Mouse (Mus musculus) MEL (cell line): Measurements from ENCODE around the gene Prm2. TPM values are rescaled to one million over a fixed set of nuclear protein-coding genes. Genes with fewer than 3 reads are reported as not detected.

Source experiments
- DNase-seq: peaks from one replicate; pipeline ENCODE4 v3.0.0; 2011; ENCODE audit warnings: low read depth, low spot score
- H3K27ac ChIP-seq: 2 replicates; pipeline ENCODE4 v1.5.1; 2012; ENCODE audit warnings: low read depth, mild to moderate bottlenecking, control low read depth, low read length, moderate library complexity; ENCODE audit not compliant: control insufficient read depth
- H3K27me3 ChIP-seq, 2 experiments: fragments of 150-350 bp in 1 of 2; sonication (generic) in 1 of 2; 2 replicates each; pipeline ENCODE4 v1.6.1; 2012; ENCODE audit warnings: low read length in 2 of 2, mild to moderate bottlenecking in 2 of 2, improper control_type of control experiment in 1 of 2, moderate library complexity in 1 of 2; ENCODE audit not compliant: insufficient read depth in 2 of 2, control insufficient read depth in 1 of 2
- H3K36me3 ChIP-seq, 2 experiments: 2 replicates each; pipeline ENCODE4 v1.6.1; 2012 to 2014; ENCODE audit warnings: low read length in 2 of 2, improper control_type of control experiment in 1 of 2, inconsistent platforms in 1 of 2, mild to moderate bottlenecking in 1 of 2; ENCODE audit not compliant: insufficient read depth in 2 of 2, control insufficient read depth in 1 of 2
- H3K4me1 ChIP-seq, 2 experiments: fragments of 150-350 bp in 1 of 2; sonication (generic) in 1 of 2; 2 replicates each; pipeline ENCODE4 v1.6.1; 2012; ENCODE audit warnings: low read length in 2 of 2, improper control_type of control experiment in 1 of 2, mild to moderate bottlenecking in 1 of 2; ENCODE audit not compliant: insufficient read depth in 2 of 2, control insufficient read depth in 1 of 2
- H3K4me3 ChIP-seq, 2 experiments: fragments of 150-350 bp in 1 of 2; sonication (generic) in 1 of 2; 2 replicates each; pipeline ENCODE4 v1.5.1; 2012; ENCODE audit warnings: low read depth in 2 of 2, low read length in 2 of 2, mild to moderate bottlenecking in 2 of 2, moderate library complexity in 2 of 2, control low read depth in 1 of 2, improper control_type of control experiment in 1 of 2; ENCODE audit not compliant: control insufficient read depth in 1 of 2, insufficient read depth in 1 of 2
- H3K79me2 ChIP-seq: 2 replicates; pipeline ENCODE4 v1.6.1; 2012; ENCODE audit warnings: mild to moderate bottlenecking, low read length, moderate library complexity; ENCODE audit not compliant: control insufficient read depth, poor library complexity, insufficient read depth
- H3K9ac ChIP-seq: 2 replicates; pipeline ENCODE4 v1.6.1; 2012; ENCODE audit warnings: low read depth, mild to moderate bottlenecking, control low read depth, low read length, moderate library complexity; ENCODE audit not compliant: control insufficient read depth, poor library complexity, severe bottlenecking
- H3K9me3 ChIP-seq: fragments of 150-350 bp; sonication (generic); replicated peaks from 2 replicates; pipeline ENCODE4 v1.6.1; 2012; ENCODE audit warnings: mild to moderate bottlenecking, low read length, improper control_type of control experiment, moderate library complexity; ENCODE audit not compliant: insufficient read depth
- CHD1 ChIP-seq: IDR thresholded peaks from 2 replicates; pipeline ENCODE4 v1.6.1; 2012; ENCODE audit warnings: low read depth, mild to moderate bottlenecking, inconsistent platforms, low read length, improper control_type of control experiment
- E2F4 ChIP-seq: IDR thresholded peaks from 2 replicates; pipeline ENCODE4 v1.6.1; 2011; ENCODE audit warnings: low read depth, low read length, improper control_type of control experiment, borderline replicate concordance
- GATA1 ChIP-seq: IDR thresholded peaks from 2 replicates; pipeline ENCODE4 v1.6.1; 2011; ENCODE audit warnings: low read depth, low read length, improper control_type of control experiment
- JUND ChIP-seq: IDR thresholded peaks from 2 replicates; pipeline ENCODE4 v1.6.1; 2011; ENCODE audit warnings: low read depth, mild to moderate bottlenecking, improper control_type of control experiment, low read length
- MAFK ChIP-seq: IDR thresholded peaks from 2 replicates; pipeline ENCODE4 v1.6.1; 2011; ENCODE audit warnings: low read depth, mild to moderate bottlenecking, low read length, improper control_type of control experiment, borderline replicate concordance
- MAZ ChIP-seq: IDR thresholded peaks from 2 replicates; pipeline ENCODE4 v1.6.1; 2012; ENCODE audit warnings: low read depth, mild to moderate bottlenecking, inconsistent platforms, low read length, improper control_type of control experiment
- MEF2A ChIP-seq: IDR thresholded peaks from 2 replicates; pipeline ENCODE4 v1.6.1; 2014; ENCODE audit warnings: low read depth, mild to moderate bottlenecking, inconsistent platforms, low read length, improper control_type of control experiment; ENCODE audit not compliant: poor library complexity, insufficient replicate concordance, severe bottlenecking; ENCODE audit errors: extremely low read depth
- NRF1 ChIP-seq: IDR thresholded peaks from 2 replicates; pipeline ENCODE4 v1.6.1; 2014; ENCODE audit warnings: low read depth, mild to moderate bottlenecking, inconsistent platforms, low read length, improper control_type of control experiment, moderate library complexity; ENCODE audit not compliant: poor library complexity, insufficient read depth, severe bottlenecking
- POLR2A ChIP-seq, 2 experiments: IDR thresholded peaks; 2 replicates each; pipeline ENCODE4 v1.6.1; 2011 to 2012; ENCODE audit warnings: low read length in 2 of 2, mild to moderate bottlenecking in 2 of 2, control low read depth in 1 of 2, improper control_type of control experiment in 1 of 2, low read depth in 1 of 2, moderate library complexity in 1 of 2; ENCODE audit not compliant: control insufficient read depth in 1 of 2, insufficient read depth in 1 of 2, poor library complexity in 1 of 2
- RAD21 ChIP-seq: IDR thresholded peaks from 2 replicates; pipeline ENCODE4 v1.6.1; 2011; ENCODE audit warnings: mild to moderate bottlenecking, low read depth, low read length, improper control_type of control experiment
- SIN3A ChIP-seq: IDR thresholded peaks from 2 replicates; pipeline ENCODE4 v1.6.1; 2012; ENCODE audit warnings: low read length, improper control_type of control experiment, inconsistent platforms
- SMC3 ChIP-seq: IDR thresholded peaks from 2 replicates; pipeline ENCODE4 v1.6.1; 2011; ENCODE audit warnings: low read depth, low read length, improper control_type of control experiment
- TAL1 ChIP-seq: IDR thresholded peaks from 2 replicates; pipeline ENCODE4 v1.6.1; 2012; ENCODE audit warnings: mild to moderate bottlenecking, inconsistent platforms, low read length, moderate library complexity, mixed read lengths
- TCF12 ChIP-seq: IDR thresholded peaks from 2 replicates; pipeline ENCODE4 v1.6.1; 2014; ENCODE audit warnings: low read depth, mild to moderate bottlenecking, inconsistent platforms, low read length, improper control_type of control experiment, moderate library complexity
- ZC3H11A ChIP-seq: IDR thresholded peaks from 2 replicates; pipeline ENCODE4 v1.6.1; 2012; ENCODE audit warnings: low read depth, mild to moderate bottlenecking, inconsistent platforms, low read length, improper control_type of control experiment
- ZNF384 ChIP-seq: IDR thresholded peaks from 2 replicates; pipeline ENCODE4 v1.6.1; 2012; ENCODE audit warnings: low read depth, mild to moderate bottlenecking, inconsistent platforms, low read length, improper control_type of control experiment
- polyA plus RNA-seq, 2 experiments: library from polyadenylated mRNA; stranded (reverse) in 1 of 2; unstranded in 1 of 2; fragments of >175 nt in 1 of 2; fragments of >200 nt in 1 of 2; gene quantifications; 2 replicates each; pipeline versions ENCODE4 v1.2.1 to v1.2.4; 2012; ENCODE audit warnings: low replicate concordance in 2 of 2, low read depth in 1 of 2; ENCODE audit not compliant: insufficient read length in 2 of 2, insufficient read depth in 1 of 2, missing spikeins in 1 of 2
- total RNA-seq: library from RNA; depleted of rRNA; stranded (reverse); fragments of 300-350 nt; gene quantifications from 2 replicates; pipeline ENCODE4 v1.2.3, GENCODE M21; 2012

The Prm2 gene
- total and polyA plus RNA-seq, 3 experiments = not detected

DNA sequence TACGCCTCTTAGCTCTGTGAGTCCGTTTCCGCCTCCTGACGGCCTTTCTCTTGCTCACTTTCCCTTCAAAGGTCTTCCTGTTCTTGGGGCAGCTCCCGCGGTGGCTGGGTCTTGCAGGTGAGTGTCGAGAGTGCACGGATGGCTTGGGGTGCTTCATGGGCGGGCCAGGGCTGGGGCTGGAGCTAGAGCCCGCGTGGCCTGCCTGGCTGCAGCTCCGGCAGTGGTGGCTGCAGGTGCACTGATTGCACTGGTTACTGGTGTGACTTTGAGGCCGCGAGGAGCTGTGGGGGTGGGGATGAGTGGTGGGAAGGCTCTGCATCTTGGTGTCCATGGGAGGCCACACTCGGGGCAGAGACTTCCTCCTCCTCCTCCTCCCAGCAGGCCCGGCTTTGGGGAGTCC is 7.7 kb downstream of the Prm2 start, which contains the start of gene Tnp2:
Tnp2 (minus strand) TSS at position 390 of the 400 bp plus-strand sequence.
- no peak within 1 kb of the TSS for H3K4me3 ChIP-seq
- TF ChIP-seq ZC3H11A (no peak), NRF1 (no peak), TAL1 (no peak)
- no peak within 1 kb of the TSS for H3K9ac ChIP-seq
- H3K4me1 ChIP-seq = peaks cover 0 to 3% of the 10 kb centered on the region in 2 experiments; a peak in 1 of 4 replicates
- no peak within 1 kb of the TSS for H3K27ac ChIP-seq
- no peak for DNase-seq
- no peaks in the 10 kb centered on the region for H3K9me3 ChIP-seq
- no peaks in the 10 kb centered on the region for H3K36me3 ChIP-seq
- peaks cover 0 to 4% of the 10 kb centered on the region in 2 experiments; a peak in 2 of 4 replicates for H3K27me3 ChIP-seq
- H3K79me2 ChIP-seq = no peaks in the 10 kb centered on the region; the same call in 1 of the 2 replicates

DNA sequence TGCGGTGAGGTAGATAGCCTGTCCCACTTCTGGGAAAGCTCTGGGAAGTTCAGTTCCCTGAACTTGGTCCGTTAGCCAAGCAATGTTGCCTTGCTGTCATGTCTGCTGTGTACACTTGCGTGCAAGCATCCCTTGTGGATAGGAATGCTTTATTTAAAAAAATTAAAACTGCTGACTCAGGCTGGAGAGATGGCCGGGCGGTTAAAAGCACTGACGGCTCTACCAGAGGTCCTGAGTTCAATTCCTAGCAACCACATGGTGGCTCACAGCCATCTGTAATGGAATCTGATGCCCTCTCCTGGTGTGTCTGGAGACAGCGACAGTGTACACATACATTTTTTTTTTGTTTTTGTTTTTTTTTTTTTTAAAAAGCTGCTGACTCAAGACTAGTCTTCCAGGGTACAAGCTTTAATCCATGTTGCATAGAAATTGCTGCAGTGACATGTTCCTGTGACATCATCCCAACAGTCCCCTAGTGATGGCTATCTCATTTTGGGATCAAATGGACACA is 8.3 kb downstream of the Prm2 start:
- Histone ChIP-seq H3K9ac (no peak overlapping the region), H3K4me3 (no peak overlapping the region), H3K4me1 (peaks cover 0 to 3% of the 10 kb centered on the region in 2 experiments; a peak in 1 of 4 replicates), H3K79me2 (no peaks in the 10 kb centered on the region; the same call in 1 of the 2 replicates), H3K9me3 (no peaks in the 10 kb centered on the region), H3K27ac (no peak overlapping the region), H3K27me3 (peaks cover 0 to 4% of the 10 kb centered on the region in 2 experiments; a peak in 2 of 4 replicates), H3K36me3 (no peaks in the 10 kb centered on the region)
- TF ChIP-seq MEF2A (no peak), ZNF384 (peak; percentile 52)
- DNase-seq = no peak

DNA sequence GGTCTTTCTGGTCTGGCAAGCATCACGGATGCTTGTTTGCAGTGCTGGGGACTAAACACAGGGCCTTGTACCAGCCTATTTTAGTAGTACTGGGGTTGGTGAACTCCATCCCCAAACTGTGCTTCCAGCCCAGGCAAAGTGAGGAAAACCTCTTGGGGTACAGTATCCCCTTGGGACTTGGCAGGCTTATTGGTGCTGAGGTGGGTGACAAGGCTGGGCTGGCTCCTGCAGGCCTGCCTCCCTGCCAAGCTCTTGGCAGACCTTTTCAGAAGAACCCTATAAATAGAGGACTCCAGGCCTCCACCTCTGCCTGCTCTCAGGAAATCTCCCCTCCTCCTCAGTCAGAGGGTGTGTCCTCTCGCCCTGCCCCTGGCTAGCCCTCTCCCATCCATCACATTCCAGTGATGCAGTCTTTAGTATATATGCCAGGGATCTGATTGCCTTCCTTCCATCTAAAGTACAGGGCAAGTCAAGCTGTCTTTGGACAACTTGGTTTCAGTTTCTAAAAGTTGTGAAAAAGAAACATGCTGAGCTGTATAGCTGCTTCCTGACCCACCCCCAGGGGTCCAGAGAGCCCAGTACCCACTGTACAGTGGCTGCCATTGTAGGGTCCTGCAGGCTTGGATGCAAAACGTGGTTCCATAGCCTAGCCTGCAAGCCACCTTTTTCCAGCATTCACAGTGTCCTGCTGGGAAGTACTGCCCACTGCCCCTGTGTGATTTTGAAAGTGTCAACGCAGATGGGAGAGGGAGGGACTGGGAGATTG is 9.0 kb downstream of the Prm2 start:
- Histone ChIP-seq H3K9ac (no peak overlapping the region), H3K27me3 (peaks cover 0 to 4% of the 10 kb centered on the region in 2 experiments; a peak in 2 of 4 replicates), H3K4me3 (0 out of 4 replicates have a peak overlapping the region, but pooled peaks of 1 of the 2 experiments have one; percentile 25), H3K9me3 (no peaks in the 10 kb centered on the region), H3K79me2 (no peaks in the 10 kb centered on the region; the same call in 1 of the 2 replicates), H3K27ac (no peak overlapping the region), H3K4me1 (peaks cover 0 to 3% of the 10 kb centered on the region in 2 experiments; a peak in 1 of 4 replicates), H3K36me3 (no peaks in the 10 kb centered on the region)
- DNase-seq = no peak
- TF ChIP-seq SIN3A = no peak
- TF ChIP-seq TCF12 = no peak
- TF ChIP-seq E2F4 = no peak
- no peak for TF ChIP-seq GATA1
- no peak for TF ChIP-seq POLR2A (IDR thresholded peaks at IDR 0.05; ENCODE audit: control insufficient read depth in 1 of 2, insufficient read depth in 1 of 2, low read depth in 1 of 2, low read length in 2 of 2, poor library complexity in 1 of 2)
- no peak for TF ChIP-seq ZC3H11A
- no peak for TF ChIP-seq CHD1
- no peak for TF ChIP-seq MAZ
- no peak for TF ChIP-seq SMC3
- TF ChIP-seq RAD21 = no peak
- no peak for TF ChIP-seq MAFK
- TF ChIP-seq JUND = no peak
